In genomic region chr5:91106248-91106647, GRCm38 (mm10) we compare ENCODE assay signal across 26 mouse cellular contexts. TPM values are rescaled to one million over a fixed set of nuclear protein-coding genes. Genes with fewer than 3 reads are reported as not detected.
DNase-seq lines count a peak whose midpoint lies in the region; ATAC-seq and TF ChIP-seq lines count a peak whose summit lies in the region.
"Had no signal": no experiment of that assay in that cellular context is flagged by ENCODE, and none has a peak within 500 bp of the region (broad histone marks: within the 10 kb centered on the region; RNA-seq: fewer than 3 reads in every experiment).

No protein-coding gene starts in this region.

- dilution Hi-C loops in CH12.LX (cut with MboI; ENCODE audit: extremely low pct_ligation_motif_present, extremely low pct_unique_long_range_greater_than_20kb, low sequenced_read_pairs) = no loop called here

- no peak overlapping the region for H3K27ac ChIP-seq in CH12.LX (ENCODE audit: insufficient read depth, low read depth)
- no peak overlapping the region for H3K27ac ChIP-seq in hindbrain, embryonic 13.5 days
- H3K27ac ChIP-seq: embryonic facial prominence, embryonic 13.5 days; embryonic facial prominence, embryonic 15.5 days; forebrain, embryonic 10.5 days; forebrain, embryonic 12.5 days had no signal

- H3K9me3 ChIP-seq in CH12.LX (replicated peaks; ENCODE audit: low read length) = no peaks in the 10 kb centered on the region
- no peaks in the 10 kb centered on the region for H3K9me3 ChIP-seq in hindbrain, embryonic 13.5 days
- H3K9me3 ChIP-seq: embryonic facial prominence, embryonic 13.5 days; embryonic facial prominence, embryonic 15.5 days; forebrain, embryonic 10.5 days; forebrain, embryonic 12.5 days had no signal

- WGBS in hindbrain, embryonic 13.5 days = 72% methylated on average over 5 of the region's 5 CpGs

- no peak for TF ChIP-seq CTCF in CH12.LX (conservative IDR thresholded peaks at IDR 0.05 in 1 of 2, IDR thresholded peaks at IDR 0.05 in 1 of 2; ENCODE audit: low read depth in 2 of 2, low read length in 2 of 2)

- H3K9ac ChIP-seq in CH12.LX (ENCODE audit: insufficient read depth, low read depth) = no peak overlapping the region
- H3K9ac ChIP-seq in hindbrain, embryonic 13.5 days = no peak overlapping the region
- H3K9ac ChIP-seq: embryonic facial prominence, embryonic 13.5 days; embryonic facial prominence, embryonic 15.5 days; forebrain, embryonic 12.5 days had no signal

- intact Hi-C loops in heart, postnatal 10 days (cut with DNase I) = no loop called here

- no peaks in the 10 kb centered on the region for H3K79me2 ChIP-seq in CH12.LX (replicated peaks; ENCODE audit: control insufficient read depth, extremely low read depth, insufficient read depth, poor library complexity, severe bottlenecking)

- H3K4me2 ChIP-seq in CH12.LX (ENCODE audit: insufficient read depth, low read depth, poor library complexity, severe bottlenecking) = peak overlapping the region; percentile 34; the same call in 1 of the 2 replicates
- no peak overlapping the region for H3K4me2 ChIP-seq in hindbrain, embryonic 13.5 days
- H3K4me2 ChIP-seq: embryonic facial prominence, embryonic 13.5 days; embryonic facial prominence, embryonic 15.5 days; forebrain, embryonic 12.5 days had no signal

- 0 out of 2 replicates have a peak, but pooled peaks have one; percentile 13 for TF ChIP-seq EP300 in CH12.LX (IDR thresholded peaks at IDR 0.05; ENCODE audit: low read length)

- TF ChIP-seq POLR2A in CH12.LX (IDR thresholded peaks at IDR 0.05; ENCODE audit: low read depth, low read length) = no peak

- in situ Hi-C loops in CH12.LX (cut with MboI; ENCODE audit: low pct_ligation_motif_present, low pct_unique_long_range_greater_than_20kb, low sequenced_read_pairs) = no loop called here

- H3K36me3 ChIP-seq in CH12.LX (replicated peaks in 1 of 2; ENCODE audit: control insufficient read depth in 1 of 2, insufficient read depth in 1 of 2, low read length in 1 of 2) = no peaks in the 10 kb centered on the region
- no peaks in the 10 kb centered on the region for H3K36me3 ChIP-seq in hindbrain, embryonic 13.5 days
- H3K36me3 ChIP-seq: embryonic facial prominence, embryonic 13.5 days; embryonic facial prominence, embryonic 15.5 days; forebrain, embryonic 10.5 days; forebrain, embryonic 12.5 days had no signal

- peak; percentile 88 for ATAC-seq in inflammation-experienced regulatory T-cells, adult 6 months
- no peak for ATAC-seq in hindbrain, embryonic 13.5 days (ENCODE audit: low FRiP score)
- ATAC-seq: forebrain, embryonic 14.5 days; forebrain, embryonic 16.5 days had no signal

- TF ChIP-seq RAD21 in CH12.LX (IDR thresholded peaks at IDR 0.05; ENCODE audit: low read depth, low read length) = no peak

- H3K4me3 ChIP-seq in CH12.LX (replicated peaks in 1 of 3; ENCODE audit: low read depth in 2 of 3, low read length in 2 of 3, poor library complexity in 1 of 3) = no peak overlapping the region
- H3K4me3 ChIP-seq in hindbrain, embryonic 13.5 days = no peak overlapping the region
- H3K4me3 ChIP-seq: embryonic facial prominence, embryonic 13.5 days; embryonic facial prominence, embryonic 15.5 days; erythroblast, embryonic 14.5 days; forebrain, embryonic 10.5 days; forebrain, embryonic 12.5 days had no signal

- peak; percentile 3 for DNase-seq in CD4-positive, CD25-positive, alpha-beta regulatory T cell, adult 2 months (ENCODE audit: low read depth, low spot score)
- no peak for DNase-seq in CH12.LX (ENCODE audit: extremely low read depth)
- no peak for DNase-seq in heart, postnatal 10 days
- DNase-seq: adrenal gland, adult 8-10 months; adrenal gland, postnatal 14 days; adrenal gland, postnatal 36 days; B cell, adult 2 months; cerebellum, adult 11-12 months; cerebellum, adult 2 months; cerebellum, adult 9-10 months; cerebellum, postnatal 10 days; cerebellum, postnatal 25 days had no signal

- peaks cover 5 to 17% of the 10 kb centered on the region in 2 experiments; a peak in 3 of 4 replicates for H3K4me1 ChIP-seq in CH12.LX (ENCODE audit: control insufficient read depth in 1 of 2, insufficient read depth in 2 of 2)
- H3K4me1 ChIP-seq in hindbrain, embryonic 13.5 days (replicated peaks) = no peaks in the 10 kb centered on the region
- H3K4me1 ChIP-seq: embryonic facial prominence, embryonic 13.5 days; embryonic facial prominence, embryonic 15.5 days; forebrain, embryonic 10.5 days; forebrain, embryonic 12.5 days had no signal

- H3K27me3 ChIP-seq in CH12.LX (replicated peaks) = no peaks in the 10 kb centered on the region
- no peaks in the 10 kb centered on the region for H3K27me3 ChIP-seq in hindbrain, embryonic 13.5 days
- H3K27me3 ChIP-seq: embryonic facial prominence, embryonic 13.5 days; embryonic facial prominence, embryonic 15.5 days; forebrain, embryonic 12.5 days had no signal

TF ChIP-seq in CH12.LX, 34 proteins besides CTCF, POLR2A, EP300 and RAD21:
- no peak for TF ChIP-seq MAFK (IDR thresholded peaks at IDR 0.05; ENCODE audit: insufficient replicate concordance, low read length)
- TF ChIP-seq ETS1 (conservative IDR thresholded peaks at IDR 0.05; ENCODE audit: low read depth, low read length) = peak; percentile 28; the same call in 1 of the 2 replicates

RNA-seq across cellular contexts. Expression of gene Ereg, which starts 31.8 kb away (rescaled TPM):
- not detected in 2 replicates for total RNA-seq in CH12.LX (2012; rRNA removed)
- total RNA-seq in CH12.LX (2014; rRNA removed) = not detected in 2 replicates
- polyA plus RNA-seq in CH12.LX (2012; ENCODE audit: insufficient read length, low read depth) = not detected in 2 replicates
- polyA plus RNA-seq in inflammation-experienced regulatory T-cells, adult 6 months (2017; shearing (Covaris generic)) = not detected
- not detected in 2 replicates for polyA plus RNA-seq in hindbrain, embryonic 13.5 days (2015; fragmentation: Nextera tagmentation; extraction: Ambion mirVana)
- under 1 TPM; 0.05 to 0.17 TPM for total RNA-seq in heart, postnatal 10 days (2021)
- total RNA-seq: adrenal gland, postnatal 36 days; MEL had no signal
- polyA plus RNA-seq: cerebellum, adult 2 months; cortical plate, adult 2 months; embryonic facial prominence, embryonic 13.5 days; erythroblast, embryonic 14.5 days; forebrain, embryonic 12.5 days; forebrain, embryonic 14.5 days; forebrain, embryonic 16.5 days; frontal cortex, adult 2 months had no signal

RNA-seq across cellular contexts. Expression of gene Areg, which starts 33.2 kb away (rescaled TPM):
- total RNA-seq in CH12.LX (2012; rRNA removed) (not detected in 2 replicates), CH12.LX (2014; rRNA removed) (not detected in 2 replicates)
- not detected in 2 replicates for polyA plus RNA-seq in CH12.LX (2012; ENCODE audit: insufficient read length, low read depth)
- polyA plus RNA-seq in inflammation-experienced regulatory T-cells, adult 6 months (2017; shearing (Covaris generic)) = 1 to 10 TPM; 1.6 to 3.6 (median 2.0) TPM
- 0.18 and 0.38 TPM in 2 replicates for polyA plus RNA-seq in hindbrain, embryonic 13.5 days (2015; fragmentation: Nextera tagmentation; extraction: Ambion mirVana)
- total RNA-seq in heart, postnatal 10 days (2021) = not detected
- total RNA-seq: adrenal gland, adult 18-20 months; adrenal gland, adult 8-10 months; adrenal gland, postnatal 14 days; MEL had no signal
- polyA plus RNA-seq: embryonic facial prominence, embryonic 11.5 days; erythroblast, embryonic 14.5 days; forebrain, embryonic 10.5 days; forebrain, embryonic 12.5 days; forebrain, embryonic 14.5 days; forebrain, embryonic 16.5 days had no signal
